Comparison of ENCODE assay signal across 8 mouse cellular contexts in genomic region chr5:107110880-107111520, GRCm38 (mm10).
DNase-seq lines count a peak whose midpoint lies in the region; ATAC-seq and TF ChIP-seq lines count a peak whose summit lies in the region.

No protein-coding gene starts in this region.

- peak; percentile 42 to 64 for DNase-seq in cerebellum, adult 2 months
- DNase-seq in cerebellum, adult 11 months = no peak
- DNase-seq in lung, adult 18-20 months = no peak
- peak; percentile 62 for DNase-seq in hindbrain, postnatal 0 days (ENCODE audit: low spot score)
- no peak for DNase-seq in spleen, adult 18-20 months
- DNase-seq in gastrocnemius, postnatal 10 days = no peak

- no peak overlapping the region for H3K4me2 ChIP-seq in lung, embryonic 15.5 days
- H3K4me2 ChIP-seq in hindbrain, postnatal 0 days (ENCODE audit: low read depth, low read length) = no peak overlapping the region

- 15% methylated on average over 7 of the region's 7 CpGs for WGBS in cerebellum, adult 2 months
- WGBS in lung, embryonic 15.5 days = 12% methylated on average over 7 of the region's 7 CpGs
- WGBS in hindbrain, postnatal 0 days = 20% methylated on average over 7 of the region's 7 CpGs

- peaks cover 12% of the 10 kb centered on the region; the same call in 1 of the 2 replicates for H3K36me3 ChIP-seq in lung, embryonic 15.5 days
- H3K36me3 ChIP-seq in hindbrain, postnatal 0 days (ENCODE audit: insufficient read depth, low read length) = no peaks in the 10 kb centered on the region

- H3K4me1 ChIP-seq in cerebellum, adult 2 months (ENCODE audit: control insufficient read depth, insufficient read depth, low read length) = peaks cover 7% of the 10 kb centered on the region
- H3K4me1 ChIP-seq in lung, embryonic 15.5 days = peaks cover 42% of the 10 kb centered on the region
- H3K4me1 ChIP-seq in hindbrain, postnatal 0 days (ENCODE audit: insufficient read depth, low read length) = 0 out of 2 replicates have a peak, but pooled peaks cover 4% of the 10 kb centered on the region

- no peak for TF ChIP-seq CTCF in cerebellum, adult 2 months (IDR thresholded peaks at IDR 0.05; ENCODE audit: borderline replicate concordance, insufficient read depth, low read depth, low read length)
- no peak for TF ChIP-seq CTCF in hindbrain, postnatal 0 days (IDR thresholded peaks at IDR 0.05; ENCODE audit: low read depth)

- H3K9me3 ChIP-seq in lung, embryonic 15.5 days = no peaks in the 10 kb centered on the region
- no peaks in the 10 kb centered on the region for H3K9me3 ChIP-seq in hindbrain, postnatal 0 days (ENCODE audit: low read length)

- TF ChIP-seq POLR2A in cerebellum, adult 2 months (IDR thresholded peaks at IDR 0.05; ENCODE audit: borderline replicate concordance, insufficient read depth, low read length) = no peak

- no peak overlapping the region for H3K9ac ChIP-seq in lung, embryonic 15.5 days
- no peak overlapping the region for H3K9ac ChIP-seq in hindbrain, postnatal 0 days (replicated peaks; ENCODE audit: low read length)

- peak; percentile 32; the same call in 1 of the 2 replicates for ATAC-seq in lung, embryonic 15.5 days (ENCODE audit: borderline replicate concordance, extremely low read depth, low FRiP score, low TSS enrichment)
- no peak for ATAC-seq in hindbrain, postnatal 0 days
- ATAC-seq in megakaryocyte progenitor cell, adult 5-6 weeks (replicated peaks; ENCODE audit: poor library complexity) = 0 out of 2 replicates have a peak, but pooled peaks have one; percentile 17

- H3K27me3 ChIP-seq in cerebellum, adult 2 months (ENCODE audit: control insufficient read depth, insufficient read depth, low read length) = no peaks in the 10 kb centered on the region
- no peaks in the 10 kb centered on the region for H3K27me3 ChIP-seq in lung, embryonic 15.5 days
- H3K27me3 ChIP-seq in hindbrain, postnatal 0 days (ENCODE audit: insufficient read depth, low read length) = no peaks in the 10 kb centered on the region

- H3K27ac ChIP-seq in cerebellum, adult 2 months (ENCODE audit: insufficient read depth, low read length) = no peak overlapping the region; the same call in 1 of the 2 replicates
- H3K27ac ChIP-seq in lung, embryonic 15.5 days = peak overlapping the region; percentile 69
- H3K27ac ChIP-seq in hindbrain, postnatal 0 days = 0 out of 2 replicates have a peak overlapping the region, but pooled peaks have one; percentile 0

- no peak overlapping the region for H3K4me3 ChIP-seq in cerebellum, adult 2 months (replicated peaks; ENCODE audit: insufficient read depth, low read depth, low read length)
- H3K4me3 ChIP-seq in lung, embryonic 15.5 days = no peak overlapping the region
- no peak overlapping the region for H3K4me3 ChIP-seq in hindbrain, postnatal 0 days (ENCODE audit: low read length)

Comparison
In these comparisons a context has a peak if more than half of its experiments do, and no peak if none do; other contexts are left out.
1. DNase-seq: peak in cerebellum, adult 2 months (2 of 2) and hindbrain, postnatal 0 days (single experiment); none in cerebellum, adult 11 months (single experiment), lung, adult 18-20 months (0 of 2), spleen, adult 18-20 months (0 of 2) and gastrocnemius, postnatal 10 days (single experiment).